Mouse (Mus musculus) midbrain, embryonic 10.5 days (tissue): ENCODE measurements around the gene Rps18. TPM values are rescaled to one million over a fixed set of nuclear protein-coding genes. Genes with fewer than 3 reads are reported as not detected.

Experiments used
- DNase-seq: peaks from one replicate; pipeline ENCODE4 v3.0.0-alpha.2; 2017; ENCODE audit warnings: low spot score
- H3K27ac ChIP-seq: fragments of 300-500 bp; sonication (generic); replicated peaks from 2 replicates; pipeline ENCODE4 v1.5.1; 2016; ENCODE audit warnings: mild to moderate bottlenecking
- H3K27me3 ChIP-seq: fragments of 300-500 bp; sonication (generic); 2 replicates; pipeline ENCODE4 v1.6.1; 2016; ENCODE audit warnings: low read depth, mild to moderate bottlenecking; ENCODE audit not compliant: poor library complexity, severe bottlenecking
- H3K36me3 ChIP-seq: fragments of 300-500 bp; sonication (generic); 2 replicates; pipeline ENCODE4 v1.6.1; 2016; ENCODE audit warnings: mild to moderate bottlenecking, moderate library complexity
- H3K4me1 ChIP-seq: fragments of 300-500 bp; sonication (generic); 2 replicates; pipeline ENCODE4 v1.6.1; 2016
- H3K4me3 ChIP-seq: fragments of 300-500 bp; sonication (generic); 2 replicates; pipeline ENCODE4 v1.5.1; 2016; ENCODE audit warnings: mild to moderate bottlenecking, moderate library complexity
- H3K9me3 ChIP-seq: fragments of 300-500 bp; sonication (generic); replicated peaks from 2 replicates; pipeline ENCODE4 v1.6.1; 2016; ENCODE audit warnings: mild to moderate bottlenecking
- WGBS: fragments of 180-500 bp; shearing (Covaris S2); methylation state at CpG from one replicate; pipeline ENCODE4 v1.1.7; 2016; 5-methylcytosine and 5-hydroxymethylcytosine counted together
- polyA plus RNA-seq: library from polyadenylated mRNA; unstranded; fragments of >200 nt; fragmentation: Nextera tagmentation; extraction: Ambion mirVana; gene quantifications from 2 replicates; pipeline ENCODE4 v1.2.1, GENCODE M21; 2016

The Rps18 gene
- polyA plus RNA-seq, 1 experiment from 2014 or later: 1,576 TPM

- Histone ChIP-seq H3K27ac (no peak overlapping the region), H3K9me3 (no peaks in the 10 kb centered on the region), H3K27me3 (no peaks in the 10 kb centered on the region), H3K4me3 (no peak overlapping the region), H3K36me3 (peaks cover 58% of the 10 kb centered on the region), H3K4me1 (peaks cover 37% of the 10 kb centered on the region)
- 92% methylated on average over 15 of the region's 15 CpGs for WGBS
- DNase-seq: no peak
These were observed 22.8 kb downstream of the Rps18 start for GRCm38 (mm10) chr17:33932970-33933369.

DNA sequence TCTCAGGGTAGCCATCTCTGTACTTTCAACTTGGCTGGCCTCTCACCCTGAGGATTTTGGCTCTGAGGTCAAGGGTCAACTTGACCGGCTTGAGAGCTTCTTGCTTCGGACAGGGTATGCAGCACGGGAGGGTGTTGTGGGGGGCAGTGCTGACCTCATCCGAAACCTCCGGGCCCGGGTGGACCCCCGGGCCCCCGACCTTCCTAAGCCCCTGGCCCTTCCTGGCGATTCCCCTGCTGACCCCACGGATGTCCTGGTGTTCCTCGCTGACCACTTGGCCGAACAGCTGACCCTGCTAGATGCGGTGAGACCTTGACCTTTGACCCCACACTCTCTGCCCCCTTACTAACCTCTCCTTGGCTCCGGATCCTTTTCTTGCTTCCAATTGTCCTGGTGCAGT lies 23.4 kb downstream of the Rps18 start:
- 87% methylated on average over 14 of the region's 14 CpGs for WGBS
- no peaks in the 10 kb centered on the region for H3K9me3 ChIP-seq
- H3K4me3 ChIP-seq: 0 out of 2 replicates have a peak overlapping the region, but pooled peaks have one; percentile 8
- no peak for DNase-seq
- peaks cover 41% of the 10 kb centered on the region for H3K4me1 ChIP-seq
- H3K27me3 ChIP-seq: no peaks in the 10 kb centered on the region
- H3K27ac ChIP-seq: no peak overlapping the region
- peaks cover 56% of the 10 kb centered on the region for H3K36me3 ChIP-seq

DNA sequence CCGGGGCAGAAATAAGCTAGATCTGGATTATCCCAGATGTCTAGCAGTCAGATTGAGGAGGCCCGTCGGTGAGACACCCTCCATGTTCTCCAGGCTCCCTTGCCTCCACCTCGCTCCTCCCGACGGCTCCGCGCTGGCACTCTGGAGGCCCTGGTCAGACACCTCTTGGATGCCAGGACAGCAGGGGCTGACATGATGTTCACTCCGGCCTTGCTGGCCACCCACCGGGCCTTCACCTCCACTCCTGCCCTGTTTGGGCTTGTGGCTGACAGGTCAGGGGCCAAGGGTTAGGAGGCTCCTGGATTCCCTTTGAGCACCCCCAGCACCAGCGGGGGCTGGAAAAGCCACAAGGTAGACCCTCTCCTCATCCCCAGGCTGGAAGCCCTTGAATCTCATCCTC lies 23.9 kb downstream of the Rps18 start:
- no peak for DNase-seq
- Histone ChIP-seq H3K4me3 (peak overlapping the region; percentile 16; the same call in 1 of the 2 replicates), H3K9me3 (no peaks in the 10 kb centered on the region), H3K27me3 (no peaks in the 10 kb centered on the region), H3K4me1 (peaks cover 41% of the 10 kb centered on the region), H3K27ac (no peak overlapping the region), H3K36me3 (peaks cover 53% of the 10 kb centered on the region)
- 89% methylated on average over 11 of the region's 11 CpGs for WGBS

- H3K27ac ChIP-seq: peak overlapping the region; percentile 93; the same call in 1 of the 2 replicates
- no peaks in the 10 kb centered on the region for H3K9me3 ChIP-seq
- peak overlapping the region; percentile 97 for H3K4me3 ChIP-seq
- H3K27me3 ChIP-seq: no peaks in the 10 kb centered on the region
- WGBS: 32% methylated on average over 18 of the region's 18 CpGs
- DNase-seq: no peak
- peaks cover 41% of the 10 kb centered on the region for H3K4me1 ChIP-seq
- peaks cover 51% of the 10 kb centered on the region for H3K36me3 ChIP-seq
These were observed 24.5 kb downstream of the Rps18 start for GRCm38 (mm10) chr17:33931159-33931866.

GRCm38 (mm10) chr17:33930280-33931158 lies 25.3 kb downstream of the Rps18 start:
- peak overlapping the region; percentile 97 for H3K4me3 ChIP-seq
- no peaks in the 10 kb centered on the region for H3K9me3 ChIP-seq
- H3K27ac ChIP-seq: peak overlapping the region; percentile 93
- H3K27me3 ChIP-seq: no peaks in the 10 kb centered on the region
- H3K4me1 ChIP-seq: peaks cover 41% of the 10 kb centered on the region
- DNase-seq: peak; percentile 44
- under 1% methylated on average over 45 of the region's 45 CpGs for WGBS
- peaks cover 51% of the 10 kb centered on the region for H3K36me3 ChIP-seq

DNA sequence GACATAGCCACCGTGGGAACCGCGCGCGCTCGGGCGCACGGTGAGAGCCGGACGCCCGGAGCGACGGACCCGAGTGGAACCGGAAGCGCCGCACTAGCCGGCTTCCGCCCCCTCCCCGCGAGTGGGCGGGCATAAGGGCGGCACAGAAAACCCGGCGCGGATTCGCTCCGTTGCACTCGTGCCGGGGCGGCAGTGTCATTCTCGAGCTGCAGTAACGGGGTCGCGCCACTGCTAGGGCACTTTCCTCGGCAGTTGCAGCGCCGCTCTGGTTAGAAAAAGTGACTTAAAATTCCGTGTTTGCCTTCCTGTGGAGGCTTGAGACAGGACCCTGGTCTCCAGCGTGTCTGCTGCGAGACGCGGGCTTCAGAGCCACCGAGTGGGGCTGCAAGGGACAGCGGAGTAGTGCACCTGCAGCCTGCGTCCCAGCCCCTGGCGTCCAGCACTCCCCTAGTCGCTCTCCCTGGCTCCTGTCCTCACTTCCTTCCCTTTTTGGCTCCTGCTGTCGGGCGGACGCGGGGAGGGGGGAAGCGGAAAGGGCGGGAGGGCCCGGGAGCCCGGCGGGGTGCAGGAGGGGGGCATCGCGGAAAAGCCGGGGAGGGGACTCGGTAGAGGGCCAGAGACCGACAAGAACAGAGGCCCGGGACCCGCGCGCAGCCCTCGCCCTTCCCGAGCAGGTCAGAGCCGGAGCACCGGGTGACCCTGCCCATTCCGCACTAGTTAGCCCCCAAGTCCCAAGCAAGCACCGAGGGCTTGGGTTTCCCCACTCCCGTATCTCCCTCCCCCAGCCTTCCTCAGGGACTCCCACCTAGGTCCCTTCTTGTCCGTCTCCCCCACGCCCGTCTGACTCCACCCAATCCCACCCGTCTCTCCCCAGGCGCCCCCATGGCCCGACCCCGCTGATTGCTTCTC lies 26.2 kb downstream of the Rps18 start, which contains the start of gene Rgl2:
Rgl2 (plus strand) TSS at position 173 of the 909 bp plus-strand sequence.
- Histone ChIP-seq H3K27me3 (no peaks in the 10 kb centered on the region), H3K4me3 (peak within 1 kb of the TSS; percentile 97), H3K9me3 (no peaks in the 10 kb centered on the region), H3K36me3 (peaks cover 50% of the 10 kb centered on the region), H3K27ac (peak within 1 kb of the TSS; percentile 93), H3K4me1 (peaks cover 41% of the 10 kb centered on the region)
- WGBS: under 1% methylated on average over 73 of the region's 80 CpGs
- peak; percentile 95 for DNase-seq

- DNase-seq: no peak
These were observed 27.4 kb downstream of the Rps18 start for GRCm38 (mm10) chr17:33928251-33928947.

DNA sequence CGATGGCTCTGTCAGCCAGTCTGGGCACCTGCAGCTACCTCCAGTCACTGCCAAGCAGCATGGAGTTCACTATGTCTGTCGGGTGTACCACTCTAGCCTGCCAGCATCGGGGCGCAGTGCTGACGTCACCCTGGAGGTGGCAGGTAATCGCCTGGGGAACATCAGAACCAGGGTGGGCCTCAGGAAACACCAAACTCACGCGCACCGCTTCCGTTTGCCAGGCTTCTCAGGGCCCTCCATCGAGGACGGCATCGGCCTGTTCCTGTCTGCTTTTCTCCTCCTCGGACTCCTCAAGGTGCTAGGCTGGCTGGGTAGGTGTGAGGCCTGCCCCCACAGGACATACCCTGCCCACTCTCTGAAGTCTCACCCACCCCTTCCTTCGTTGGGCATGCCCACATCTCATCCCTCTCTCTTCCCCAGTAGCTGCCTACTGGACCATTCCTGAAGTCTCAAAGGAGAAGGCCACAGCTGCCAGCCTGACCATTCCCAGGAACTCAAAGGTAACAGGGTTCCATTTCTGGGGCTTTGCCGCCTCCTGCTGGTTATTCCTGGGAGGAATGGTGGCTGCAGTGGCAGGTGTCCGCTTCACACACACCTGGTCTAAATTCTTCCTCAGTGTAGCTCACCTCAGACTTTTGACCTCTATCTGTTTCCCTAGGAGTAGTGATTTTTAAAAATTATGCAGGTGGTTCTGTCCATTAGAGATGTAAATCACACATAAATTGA lies 29.4 kb downstream of the Rps18 start:
- no peak for DNase-seq
- no peaks in the 10 kb centered on the region for H3K27me3 ChIP-seq
- 73% methylated on average over 17 of the region's 17 CpGs for WGBS
- peaks cover 22% of the 10 kb centered on the region for H3K36me3 ChIP-seq
- H3K4me1 ChIP-seq: peaks cover 34% of the 10 kb centered on the region
- no peaks in the 10 kb centered on the region for H3K9me3 ChIP-seq
- no peak overlapping the region for H3K27ac ChIP-seq
- H3K4me3 ChIP-seq: peak overlapping the region; percentile 23; the same call in 1 of the 2 replicates

More at GRCm38 (mm10) chr17:33928251-33928947, 27.4 kb downstream of the Rps18 start:
- H3K4me1 ChIP-seq: peaks cover 41% of the 10 kb centered on the region
- H3K4me3 ChIP-seq: peak overlapping the region; percentile 97
- no peaks in the 10 kb centered on the region for H3K27me3 ChIP-seq
- peaks cover 38% of the 10 kb centered on the region for H3K36me3 ChIP-seq
- H3K27ac ChIP-seq: peak overlapping the region; percentile 93
- 63% methylated on average over 21 of the region's 21 CpGs for WGBS
- H3K9me3 ChIP-seq: no peaks in the 10 kb centered on the region

DNA sequence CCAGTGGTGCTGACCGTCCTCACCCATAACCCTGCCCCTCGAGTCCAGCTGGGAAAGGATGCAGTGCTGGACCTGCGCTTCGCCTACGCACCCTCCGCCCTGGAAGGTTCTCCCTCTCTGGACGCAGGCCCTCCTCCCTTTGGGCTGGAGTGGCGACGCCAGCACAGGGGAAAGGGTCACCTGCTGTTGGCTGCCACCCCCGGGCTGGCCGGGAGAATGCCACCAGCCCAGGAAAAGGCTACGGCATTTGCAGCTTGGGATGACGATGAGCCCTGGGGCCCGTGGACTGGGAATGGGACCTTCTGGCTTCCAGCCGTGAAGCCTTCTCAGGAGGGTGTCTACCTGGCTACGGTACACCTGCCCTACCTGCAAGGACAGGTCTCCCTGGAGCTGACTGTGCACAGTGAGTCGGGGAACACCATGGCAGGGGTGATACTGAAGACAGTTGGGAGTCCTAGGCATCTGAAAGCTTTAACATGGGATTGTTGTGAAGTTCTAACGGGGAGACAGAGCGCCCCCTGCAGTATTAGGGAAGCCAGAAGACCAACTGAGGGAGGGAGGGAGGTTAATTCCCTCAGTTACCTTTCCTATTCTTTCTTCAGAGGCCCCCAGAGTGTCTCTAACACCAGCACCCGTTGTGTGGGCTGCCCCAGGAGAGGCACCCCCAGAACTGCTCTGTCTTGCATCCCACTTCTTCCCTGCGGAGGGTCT lies 30.2 kb downstream of the Rps18 start:
- Histone ChIP-seq H3K36me3 (peaks cover 22% of the 10 kb centered on the region), H3K27ac (no peak overlapping the region), H3K27me3 (no peaks in the 10 kb centered on the region), H3K4me1 (peaks cover 33% of the 10 kb centered on the region), H3K4me3 (peak overlapping the region; percentile 23; the same call in 1 of the 2 replicates), H3K9me3 (no peaks in the 10 kb centered on the region)
- no peak for DNase-seq
- 84% methylated on average over 21 of the region's 21 CpGs for WGBS

GRCm38 (mm10) chr17:33924577-33925283 lies 31.1 kb downstream of the Rps18 start:
- H3K4me1 ChIP-seq: peaks cover 33% of the 10 kb centered on the region
- H3K27ac ChIP-seq: no peak overlapping the region
- 83% methylated on average over 10 of the region's 10 CpGs for WGBS
- no peak overlapping the region for H3K4me3 ChIP-seq
- H3K27me3 ChIP-seq: no peaks in the 10 kb centered on the region
- H3K36me3 ChIP-seq: peaks cover 22% of the 10 kb centered on the region
- H3K9me3 ChIP-seq: no peaks in the 10 kb centered on the region
- no peak for DNase-seq
